Mouse (Mus musculus) small intestine, adult 2 months (tissue): ENCODE data around the gene Cd8b1.

Experiments
- CTCF ChIP-seq: fragments of 200-500 bp; IDR thresholded peaks from 2 replicates; pipeline ENCODE4 v1.5.1; 2012; ENCODE audit warnings: low read depth, mild to moderate bottlenecking, control low read depth, inconsistent platforms, low read length, moderate library complexity, mixed read lengths; ENCODE audit not compliant: insufficient replicate concordance, insufficient read length; ENCODE audit errors: extremely low read depth
- POLR2A ChIP-seq: fragments of 200-500 bp; IDR thresholded peaks from 2 replicates; pipeline ENCODE4 v1.6.1; 2012; ENCODE audit warnings: low read depth, mild to moderate bottlenecking, control low read depth, inconsistent platforms, low read length, moderate library complexity

- TF ChIP-seq CTCF (no peak), POLR2A (no peak)
Observed at GRCm38 (mm10) chr6:71374921-71375320, 52.3 kb downstream of the Cd8b1 start.
